Mouse (Mus musculus): ENCODE measurements around the gene Cdkl4.

GRCm38 (mm10) chr17:80485160-80485559 is 92.5 kb downstream of the Cdkl4 start:
- TF ChIP-seq POLR2A (IDR thresholded peaks at IDR 0.05; ENCODE audit: control insufficient read depth, low read depth, low read length) (no peak), CTCF (IDR thresholded peaks at IDR 0.05; ENCODE audit: control insufficient read depth, insufficient read depth, insufficient replicate concordance, low read depth, low read length) (no peak)

Data from testis, adult 2 months (tissue).